Mouse (Mus musculus) lung, adult 18-20 months (tissue): ENCODE data around the gene Spock3.
"Not testable (repeated sequence)": the region's sequence is repeated elsewhere in the genome, so short reads cannot be mapped to it uniquely, and the experiment has no call there.

Experiments used
- DNase-seq, 2 experiments: peaks; one replicate each; pipeline ENCODE4 v3.0.0; 2022; ENCODE audit warnings: mixed read lengths in 2 of 2

The Spock3 gene

DNA sequence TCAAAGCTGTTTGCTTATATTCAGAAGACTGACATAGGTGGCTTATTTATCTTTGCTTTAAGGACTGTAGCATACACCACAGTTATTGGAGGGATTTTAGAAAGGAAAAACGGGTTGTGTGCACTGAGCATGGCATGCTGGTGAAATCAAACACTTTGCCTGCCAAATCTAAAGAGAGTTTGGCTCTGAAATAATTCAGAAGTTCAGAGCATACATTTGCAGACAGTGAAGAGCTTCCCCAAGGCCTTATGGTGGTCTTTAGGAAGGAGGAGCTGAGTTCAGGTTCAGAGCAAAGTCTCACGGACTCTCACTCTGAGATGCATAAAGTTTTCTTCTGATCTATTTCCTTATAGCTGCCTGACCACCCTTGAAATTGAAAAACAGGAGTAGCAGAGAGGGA is at the start of gene Spock3:
Gene Spock3 (plus strand): TSS at position 301 of the 400 bp plus-strand sequence.
- DNase-seq: no peak

DNA sequence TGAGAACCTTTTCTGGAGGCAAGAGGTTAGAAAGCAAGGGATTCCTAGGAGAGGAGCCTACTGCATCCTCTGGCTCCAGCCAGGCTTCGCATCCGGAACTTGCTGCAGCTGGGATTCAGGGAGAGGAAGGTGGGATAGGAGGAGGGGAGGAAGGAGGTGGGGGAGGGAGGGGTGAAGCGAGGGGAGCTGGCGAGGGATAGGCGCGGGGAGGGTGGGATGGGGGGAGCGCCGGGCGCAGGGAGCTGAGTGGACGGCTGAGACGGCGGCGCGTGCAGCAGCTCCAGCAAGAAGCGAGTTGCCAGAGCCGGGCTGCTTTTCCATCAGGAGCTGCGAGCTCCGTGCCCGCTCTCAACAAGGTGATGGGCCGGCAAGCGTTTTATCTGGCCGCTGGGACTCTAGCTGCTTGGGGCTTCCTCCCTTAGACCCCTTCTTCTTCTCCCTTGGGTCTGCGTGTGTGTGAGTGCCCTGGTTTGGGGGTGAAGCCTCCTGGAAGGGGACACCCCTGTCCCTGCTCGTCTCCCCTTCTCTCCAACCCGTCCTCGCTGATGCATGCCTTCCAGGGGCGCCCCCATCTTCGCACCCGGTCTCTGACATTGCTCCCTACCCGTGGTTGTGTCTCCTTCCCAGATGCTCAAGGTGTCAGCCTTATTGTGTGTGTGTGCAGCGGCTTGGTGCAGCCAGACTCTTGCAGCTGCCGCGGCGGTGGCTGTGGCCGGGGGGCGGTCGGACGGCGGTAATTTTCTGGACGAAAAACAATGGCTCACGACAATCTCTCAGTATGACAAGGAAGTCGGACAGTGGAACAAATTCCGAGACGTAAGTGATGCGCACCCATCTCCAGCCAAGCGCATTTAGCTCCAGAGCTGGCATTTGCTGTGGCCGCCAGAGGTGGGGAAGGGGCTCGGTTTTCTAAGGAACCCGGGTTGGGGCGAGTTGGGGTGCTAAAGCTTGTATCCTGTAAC is 645 bp downstream of the Spock3 start:
- no peak for DNase-seq

DNA sequence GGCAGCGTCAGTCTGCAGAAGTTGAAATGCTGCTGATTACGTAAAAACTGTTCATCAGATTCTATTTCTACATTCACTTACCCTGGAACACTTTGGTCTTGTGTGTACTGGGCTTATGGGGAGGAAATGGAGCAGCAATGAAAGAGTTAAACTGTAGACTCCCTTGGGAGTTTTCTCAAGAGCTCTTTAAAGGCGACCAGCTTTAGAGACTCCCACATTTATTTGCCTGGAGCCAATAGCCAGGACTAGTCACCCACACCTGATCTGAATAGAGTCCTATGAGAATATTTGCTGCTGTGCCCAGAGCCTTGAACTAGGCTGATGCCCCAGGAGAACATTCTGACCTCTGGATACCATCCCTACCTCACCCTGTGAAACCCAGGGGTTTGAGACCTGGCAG is 1.7 kb downstream of the Spock3 start:
- DNase-seq: no peak

DNA sequence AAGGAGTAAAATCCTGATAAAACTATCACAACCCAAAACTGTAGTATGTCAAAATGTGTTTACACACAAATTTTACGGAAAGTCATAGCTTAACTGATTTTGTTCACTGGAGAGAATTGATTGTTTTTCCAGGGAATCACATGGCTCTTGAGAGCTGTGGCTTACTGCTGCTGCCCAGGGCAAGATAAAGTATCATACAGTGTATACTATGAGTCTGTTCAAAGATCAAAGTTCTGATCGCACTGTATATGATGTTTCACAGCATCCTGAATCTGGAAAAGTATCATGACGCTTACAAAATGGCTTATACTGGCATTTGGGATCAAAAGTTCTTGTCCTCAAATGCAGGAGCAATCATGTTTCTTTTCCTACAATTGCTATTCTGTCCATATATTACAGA is 11.8 kb downstream of the Spock3 start:
- no peak for DNase-seq

GRCm38 (mm10) chr8:62969802-62970372 is 19.1 kb downstream of the Spock3 start:
- DNase-seq: no peak

DNA sequence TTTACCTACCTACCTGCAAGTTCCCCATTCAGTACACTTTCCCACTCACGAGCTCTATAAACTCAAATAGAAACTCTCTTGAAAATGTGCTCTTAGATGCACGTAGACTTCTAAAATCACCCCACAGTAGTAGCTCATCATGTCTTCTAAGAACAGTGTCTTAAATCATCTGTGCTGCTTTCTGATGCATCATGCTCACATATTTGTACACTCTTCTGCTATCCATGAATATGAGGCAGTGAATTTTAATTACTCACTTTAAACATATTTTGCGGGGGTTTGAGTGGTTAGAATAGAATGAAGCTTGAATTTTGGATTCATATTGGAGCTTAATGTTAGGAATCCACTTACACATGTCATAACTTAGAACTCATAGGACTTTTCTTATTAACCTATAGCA is 138.2 kb downstream of the Spock3 start:
- DNase-seq: no peak

GRCm38 (mm10) chr8:63098200-63098599 is 147.4 kb downstream of the Spock3 start:
- DNase-seq: no peak

- DNase-seq: no peak
Observed at GRCm38 (mm10) chr8:63109761-63110160, 159.0 kb downstream of the Spock3 start.

GRCm38 (mm10) chr8:63112919-63113318 is 162.1 kb downstream of the Spock3 start:
- DNase-seq: no peak

GRCm38 (mm10) chr8:63120508-63120907 is 169.7 kb downstream of the Spock3 start:
- DNase-seq: no peak

DNA sequence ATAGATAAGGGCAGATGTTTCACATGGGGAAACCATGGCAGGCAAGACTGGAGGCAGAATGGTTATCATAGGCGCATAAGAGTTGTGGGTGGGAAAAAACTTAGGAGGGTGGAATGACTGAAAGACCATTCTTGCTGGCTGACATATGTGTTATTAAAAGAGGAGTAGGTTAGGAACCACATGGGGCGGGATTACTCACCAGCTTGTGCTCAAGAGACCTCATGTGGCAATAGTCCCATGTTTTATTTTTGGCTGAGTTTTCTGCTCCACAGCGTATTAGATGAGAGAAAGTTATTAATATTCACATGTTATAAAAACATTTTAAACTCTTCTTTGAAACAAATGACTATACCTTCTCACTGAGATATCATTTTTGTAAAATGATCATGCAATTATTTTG is 184.6 kb downstream of the Spock3 start:
- DNase-seq: no peak

DNA sequence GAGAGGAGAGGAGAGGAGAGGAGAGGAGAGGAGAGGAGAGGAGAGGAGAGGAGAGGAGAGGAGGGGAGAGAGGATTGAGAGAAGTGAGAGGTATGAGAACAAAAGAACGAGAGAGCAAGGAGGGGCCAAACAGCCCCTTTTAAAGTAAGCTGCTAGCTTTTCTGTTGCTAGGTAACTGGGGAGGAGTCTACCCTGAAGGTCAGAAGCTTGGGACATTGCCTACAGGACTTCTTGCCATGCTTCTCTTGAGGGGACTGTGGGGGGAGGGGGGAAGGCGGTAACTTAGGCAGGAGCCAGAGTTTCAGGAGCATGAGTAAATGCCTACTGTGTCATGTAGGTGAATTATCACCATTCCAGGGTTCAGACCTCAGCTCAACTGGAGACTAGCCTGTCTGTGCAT is 213.1 kb downstream of the Spock3 start:
- DNase-seq: not testable (repeated sequence)

DNA sequence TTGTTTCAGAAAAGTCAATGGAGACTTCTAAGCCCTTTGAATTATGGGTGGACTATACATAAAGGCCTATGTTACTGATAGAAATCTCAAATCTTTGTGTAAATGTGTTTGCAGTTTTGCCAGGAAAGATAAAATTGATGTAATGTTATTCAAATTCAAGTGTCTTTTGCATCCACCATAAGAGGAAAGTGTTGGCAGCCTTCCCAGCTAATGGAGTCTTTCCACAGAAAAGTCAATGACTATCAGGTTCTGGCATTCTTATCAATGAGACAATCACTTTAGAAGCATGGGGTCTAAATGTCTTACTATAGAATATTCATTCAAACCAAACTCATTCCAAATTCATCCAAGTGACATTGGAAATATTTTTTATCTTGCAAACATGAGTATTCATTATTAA is 214.5 kb downstream of the Spock3 start:
- DNase-seq: no peak

GRCm38 (mm10) chr8:63169956-63170355 is 219.1 kb downstream of the Spock3 start:
- no peak for DNase-seq

- no peak for DNase-seq
Observed at GRCm38 (mm10) chr8:63181272-63181671, 230.5 kb downstream of the Spock3 start.

- no peak for DNase-seq
Observed at GRCm38 (mm10) chr8:63258812-63259385, 308.1 kb downstream of the Spock3 start.

DNA sequence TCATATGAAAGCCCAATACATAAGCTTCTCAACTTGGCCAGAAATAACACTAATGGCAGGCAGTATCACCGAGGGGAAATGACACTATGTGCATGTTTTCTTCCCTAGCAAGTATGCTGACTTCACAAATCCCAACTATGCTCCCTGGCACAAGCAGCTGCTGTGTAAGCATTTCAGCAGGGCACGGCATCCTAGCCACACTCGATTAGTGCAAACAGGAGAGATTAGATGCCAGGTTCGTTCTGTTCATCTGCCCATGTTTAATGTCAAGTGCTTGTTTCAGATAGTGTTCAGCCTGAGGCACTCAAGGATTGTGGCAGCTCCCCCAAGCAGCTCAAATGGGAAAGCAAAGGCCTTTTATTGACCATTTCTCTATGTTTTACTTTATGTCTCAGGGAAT is 311.7 kb downstream of the Spock3 start:
- no peak for DNase-seq

DNA sequence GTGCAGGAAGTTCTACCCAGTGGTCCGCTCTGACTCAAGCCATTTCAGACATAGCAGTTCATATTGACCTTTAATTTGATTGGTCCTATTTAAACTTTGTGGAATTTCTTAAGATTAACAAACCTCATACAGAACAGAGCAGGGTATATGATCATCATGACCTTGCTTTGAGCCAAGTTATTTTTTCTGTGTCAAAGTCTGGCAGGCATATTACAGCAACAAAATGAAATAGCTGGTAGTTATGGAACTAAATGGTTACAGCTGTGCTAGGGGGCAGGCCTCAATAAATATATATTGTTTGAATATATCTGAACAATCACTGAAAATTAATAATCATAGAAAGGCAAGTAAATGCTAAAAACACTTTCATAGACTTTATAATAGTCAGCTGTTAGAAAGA is 384.6 kb downstream of the Spock3 start:
- DNase-seq: no peak

GRCm38 (mm10) chr8:63368580-63368979 is 417.8 kb downstream of the Spock3 start:
- DNase-seq: no peak

GRCm38 (mm10) chr8:63397659-63398058 is 446.9 kb downstream of the Spock3 start:
- DNase-seq: no peak
